Mouse (Mus musculus) brain, adult 2 months (tissue): ENCODE data around the gene Acap3.
A peak's percentile ranks its signal among the peaks of the same experiment; 100 is the strongest.

ENCODE experiments used
- DNase-seq: peaks from one replicate; pipeline ENCODE4 v3.0.0; 2011; ENCODE audit warnings: low read depth, low spot score

The Acap3 gene

GRCm38 (mm10) chr4:155932031-155932430, 40.4 kb downstream of the Acap3 start:
- no peak for DNase-seq

- peak; percentile 64 for DNase-seq
These were observed 51.4 kb downstream of the Acap3 start for GRCm38 (mm10) chr4:155943049-155943452.

GRCm38 (mm10) chr4:155943534-155944249, 52.1 kb downstream of the Acap3 start, which contains the start of gene Ube2j2:
Gene Ube2j2, plus strand, starts transcription at chr4:155943831.
- DNase-seq, result peak; percentile 99

- DNase-seq, result peak; percentile 26
These were observed 52.6 kb downstream of the Acap3 start for GRCm38 (mm10) chr4:155944271-155944670.

- DNase-seq, result no peak
These were observed 55.5 kb downstream of the Acap3 start for GRCm38 (mm10) chr4:155947094-155947493.

- DNase-seq, result peak; percentile 62
These were observed 63.9 kb downstream of the Acap3 start for GRCm38 (mm10) chr4:155955491-155955890.
